Mouse (Mus musculus) 3134 (cell line): ENCODE measurements around the gene Tle4.

ENCODE experiments used
- DNase-seq: peaks from one replicate; pipeline ENCODE4 v3.0.0-alpha.2; 2011; ENCODE audit warnings: low spot score; ENCODE audit not compliant: insufficient read length; ENCODE audit errors: extremely low read depth

Gene Tle4

GRCm38 (mm10) chr19:14416845-14417244 is 181.0 kb downstream of the Tle4 start:
- no peak for DNase-seq

- no peak for DNase-seq
These were observed 181.9 kb downstream of the Tle4 start for GRCm38 (mm10) chr19:14415996-14416395.

GRCm38 (mm10) chr19:14414957-14415356 is 182.9 kb downstream of the Tle4 start:
- no peak for DNase-seq

- no peak for DNase-seq
These were observed 191.2 kb downstream of the Tle4 start for GRCm38 (mm10) chr19:14406603-14407002.
